Mouse (Mus musculus) hindbrain, embryonic 14.5 days (tissue): ENCODE measurements around the gene Prss28. TPM values are rescaled to one million over a fixed set of nuclear protein-coding genes. Genes with fewer than 3 reads are reported as not detected.
A peak's percentile ranks its signal among the peaks of the same experiment; 100 is the strongest.

ENCODE experiments used
- ATAC-seq: fragments of 200-750 bp; cut with Nextera tagmentation; 2 replicates; pipeline ENCODE4 v1.8.0; 2017; ENCODE audit warnings: moderate number of reproducible peaks, mild to moderate bottlenecking, moderate TSS enrichment, moderate library complexity; ENCODE audit not compliant: low FRiP score
- DNase-seq: peaks from one replicate; pipeline ENCODE4 v3.0.0-alpha.2; 2015; ENCODE audit warnings: low spot score
- H3K27ac ChIP-seq: fragments of 300-500 bp; sonication (generic); 2 replicates; pipeline ENCODE4 v1.5.1; 2014; ENCODE audit warnings: mild to moderate bottlenecking, moderate library complexity
- H3K27me3 ChIP-seq: fragments of 300-500 bp; sonication (generic); 2 replicates; pipeline ENCODE4 v1.6.1; 2014; ENCODE audit warnings: mild to moderate bottlenecking, low read length, mixed read lengths; ENCODE audit not compliant: control insufficient read depth, insufficient read depth
- H3K36me3 ChIP-seq: fragments of 300-500 bp; sonication (generic); replicated peaks from 2 replicates; pipeline ENCODE4 v1.6.1; 2014; ENCODE audit not compliant: control insufficient read depth, insufficient read depth
- H3K4me1 ChIP-seq: fragments of 300-500 bp; sonication (generic); replicated peaks from 2 replicates; pipeline ENCODE4 v1.6.1; 2014; ENCODE audit warnings: antibody characterized with exemption, low read length, mixed read lengths; ENCODE audit not compliant: control insufficient read depth, insufficient read depth
- H3K4me2 ChIP-seq: fragments of 300-500 bp; sonication (generic); replicated peaks from 2 replicates; pipeline ENCODE4 v1.6.1; 2014; ENCODE audit warnings: mild to moderate bottlenecking, moderate library complexity
- H3K4me3 ChIP-seq: fragments of 300-500 bp; sonication (generic); replicated peaks from 2 replicates; pipeline ENCODE4 v1.5.1; 2014; ENCODE audit warnings: mild to moderate bottlenecking, low read length
- H3K9ac ChIP-seq: fragments of 300-500 bp; sonication (generic); 2 replicates; pipeline ENCODE4 v1.6.1; 2014
- H3K9me3 ChIP-seq: fragments of 300-500 bp; sonication (generic); 2 replicates; pipeline ENCODE4 v1.6.1; 2016; ENCODE audit warnings: low read length; ENCODE audit not compliant: control insufficient read depth
- WGBS: fragments of 180-500 bp; shearing (Covaris S2); extraction: QIAGEN DNeasy Blood & Tissue Kit; methylation state at CpG from one replicate; pipeline ENCODE4 v1.1.7; 2014; 5-methylcytosine and 5-hydroxymethylcytosine counted together
- polyA plus RNA-seq: library from polyadenylated mRNA; unstranded; fragments of >200 nt; fragmentation: Nextera tagmentation; extraction: Ambion mirVana; gene quantifications from 2 replicates; pipeline ENCODE4 v1.2.1, GENCODE M21; 2014

The Prss28 gene
- polyA plus RNA-seq, 1 experiment from 2014 or later, result not detected

DNA sequence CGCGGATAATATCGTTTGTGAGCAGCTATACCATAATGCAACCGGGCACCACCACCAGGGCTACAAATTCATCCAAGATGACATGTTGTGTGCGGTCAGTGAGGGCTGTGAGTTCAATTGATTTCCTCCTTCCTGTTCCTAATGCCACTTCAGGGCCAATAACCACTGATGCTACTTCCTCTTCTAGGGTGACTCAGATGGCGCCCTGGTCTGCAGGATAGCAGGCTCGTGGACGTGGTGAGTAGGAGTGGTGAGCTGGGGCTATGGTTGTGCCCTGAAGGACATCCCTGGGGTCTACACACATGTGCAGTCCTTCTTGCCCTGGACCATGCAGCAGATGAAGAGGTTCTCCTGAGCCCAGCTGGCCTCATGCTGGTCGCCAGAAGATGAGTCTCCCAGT is 23.9 kb downstream of the Prss28 start:
- Histone ChIP-seq H3K4me2 (no peak overlapping the region), H3K27ac (no peak overlapping the region), H3K9ac (no peak overlapping the region), H3K9me3 (no peaks in the 10 kb centered on the region), H3K4me1 (no peaks in the 10 kb centered on the region), H3K4me3 (no peak overlapping the region), H3K27me3 (no peaks in the 10 kb centered on the region), H3K36me3 (no peaks in the 10 kb centered on the region)
- 83% methylated on average over 9 of the region's 9 CpGs for WGBS
- ATAC-seq (no peak), DNase-seq (no peak)

DNA sequence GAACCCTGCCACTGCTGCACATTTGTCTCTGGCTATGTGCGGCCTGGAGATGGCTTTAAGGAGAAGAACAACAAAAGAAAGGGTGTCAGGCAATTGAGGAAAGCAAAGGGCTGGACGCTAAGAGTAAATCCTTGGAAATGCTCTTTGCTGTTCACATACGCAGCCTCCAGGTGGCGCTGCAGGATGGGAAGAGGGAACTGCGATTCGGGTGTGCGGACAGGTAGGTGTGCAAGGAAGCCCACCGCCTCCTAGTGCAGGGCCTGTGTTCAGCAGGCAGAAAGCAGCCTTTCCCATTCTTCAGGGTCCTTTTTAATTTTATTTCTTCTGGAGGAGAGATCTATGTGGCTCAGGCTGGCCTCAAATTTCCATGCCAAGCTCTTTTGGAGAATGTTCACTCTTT is 25.5 kb downstream of the Prss28 start:
- Histone ChIP-seq H3K4me1 (no peaks in the 10 kb centered on the region), H3K27me3 (no peaks in the 10 kb centered on the region), H3K4me2 (no peak overlapping the region), H3K9ac (no peak overlapping the region), H3K9me3 (no peaks in the 10 kb centered on the region), H3K36me3 (no peaks in the 10 kb centered on the region), H3K27ac (no peak overlapping the region), H3K4me3 (no peak overlapping the region)
- ATAC-seq, result no peak
- 4% methylated on average over 8 of the region's 8 CpGs for WGBS
- DNase-seq, result peak; percentile 85

DNA sequence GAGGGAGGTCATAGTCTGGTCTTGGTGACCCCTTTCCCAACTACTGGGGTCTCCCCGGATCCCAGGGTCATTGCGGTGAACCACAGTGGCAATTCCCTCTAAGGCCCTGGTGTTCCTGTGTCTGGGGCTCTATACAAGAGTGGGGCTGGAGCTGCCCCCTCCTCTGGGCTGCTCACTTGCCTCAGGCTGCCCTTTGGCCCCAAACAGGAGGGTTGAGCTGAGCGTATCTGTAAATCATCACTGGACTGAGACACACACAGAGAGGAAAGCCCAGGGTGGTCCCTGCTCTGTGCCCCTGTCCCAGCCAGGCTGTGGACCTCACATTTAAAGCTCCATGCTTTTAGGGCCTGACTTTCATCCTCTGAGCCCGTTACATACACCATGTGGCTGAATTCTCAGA is 29.8 kb downstream of the Prss28 start:
- DNase-seq (no peak), ATAC-seq (no peak)
- H3K9me3 ChIP-seq, result no peaks in the 10 kb centered on the region
- H3K36me3 ChIP-seq, result no peaks in the 10 kb centered on the region
- no peaks in the 10 kb centered on the region for H3K27me3 ChIP-seq
- no peak overlapping the region for H3K9ac ChIP-seq
- no peaks in the 10 kb centered on the region for H3K4me1 ChIP-seq
- H3K27ac ChIP-seq, result no peak overlapping the region
- WGBS, result 79% methylated on average over 4 of the region's 4 CpGs
- H3K4me3 ChIP-seq, result no peak overlapping the region
- H3K4me2 ChIP-seq, result no peak overlapping the region

DNA sequence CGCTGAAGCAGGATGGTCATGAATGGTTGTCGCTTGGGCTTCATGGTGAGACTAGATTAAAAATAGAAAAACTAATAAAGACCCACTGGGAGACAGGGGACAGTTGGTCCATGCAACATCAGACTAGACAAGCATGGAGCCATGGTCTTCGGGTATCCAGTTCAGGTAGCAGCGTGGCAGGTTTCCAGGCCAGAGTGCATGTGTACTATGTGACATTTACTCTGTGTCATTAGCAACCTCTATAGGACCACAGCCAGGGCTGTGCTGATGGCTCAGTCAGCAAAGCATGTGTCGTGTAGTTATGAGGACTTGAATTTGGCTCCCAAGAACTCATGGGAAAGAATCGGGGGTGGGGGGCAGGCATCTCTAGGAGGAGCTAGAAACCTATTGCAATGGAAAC is 31.6 kb downstream of the Prss28 start:
- no peaks in the 10 kb centered on the region for H3K36me3 ChIP-seq
- no peaks in the 10 kb centered on the region for H3K27me3 ChIP-seq
- H3K4me1 ChIP-seq, result no peaks in the 10 kb centered on the region

DNA sequence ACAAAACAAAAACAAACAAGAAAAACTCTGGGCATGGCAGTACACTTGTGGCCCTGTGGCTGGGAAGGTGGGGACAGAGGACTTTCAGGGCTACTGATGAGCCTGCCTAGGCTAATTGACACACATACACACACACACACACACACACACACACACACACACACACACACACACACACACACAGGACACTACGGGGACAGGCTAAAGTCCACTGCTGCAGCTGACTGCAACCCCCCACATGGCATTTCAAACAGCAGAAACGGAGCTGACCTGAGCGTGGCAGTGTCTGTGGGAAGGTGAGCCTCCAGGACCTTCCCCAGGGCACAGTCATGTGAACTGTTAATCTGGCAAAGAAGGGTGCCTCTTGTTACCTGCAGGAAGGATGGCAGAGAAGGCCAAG is 33.0 kb downstream of the Prss28 start:
- Histone ChIP-seq H3K9me3 (no peaks in the 10 kb centered on the region), H3K4me1 (no peaks in the 10 kb centered on the region), H3K27me3 (no peaks in the 10 kb centered on the region), H3K4me3 (no peak overlapping the region), H3K27ac (no peak overlapping the region), H3K4me2 (no peak overlapping the region), H3K36me3 (no peaks in the 10 kb centered on the region), H3K9ac (no peak overlapping the region)
- no peak for DNase-seq
- no peak for ATAC-seq
- WGBS, result 59% methylated on average over 3 of the region's 3 CpGs

More for the DNA sequence above, 31.6 kb downstream of the Prss28 start:
- Histone ChIP-seq H3K9ac (no peak overlapping the region), H3K4me2 (no peak overlapping the region), H3K27ac (no peak overlapping the region), H3K4me3 (no peak overlapping the region), H3K9me3 (no peaks in the 10 kb centered on the region)
- no peak for DNase-seq
- 84% methylated on average over 6 of the region's 6 CpGs for WGBS
- no peak for ATAC-seq

DNA sequence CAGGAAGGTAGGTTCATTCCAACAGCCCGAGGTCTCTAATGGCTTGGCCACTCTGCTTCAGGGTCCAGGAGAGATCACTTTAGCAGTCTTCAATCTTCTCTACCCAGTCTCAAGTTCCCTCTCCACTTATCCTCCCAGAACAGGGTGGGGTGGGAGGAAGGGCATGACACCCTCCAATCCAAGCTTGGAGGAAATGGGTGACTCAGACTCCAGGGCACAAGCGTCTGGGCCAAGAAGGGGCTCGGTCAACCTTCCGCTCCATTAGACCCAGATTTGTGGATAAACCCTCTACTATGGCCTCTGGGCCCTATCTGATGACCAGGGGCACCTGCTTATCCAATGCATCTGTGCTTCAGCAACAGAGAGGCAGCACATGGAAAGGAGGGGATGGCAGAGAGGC is 37.0 kb downstream of the Prss28 start, which contains the start of gene Tpsab1:
TSS of gene Tpsab1 (minus strand) at position 101 of the 400 bp plus-strand sequence.
- Histone ChIP-seq H3K4me2 (no peak within 1 kb of the TSS), H3K27ac (no peak within 1 kb of the TSS), H3K9me3 (no peaks in the 10 kb centered on the region), H3K4me3 (no peak within 1 kb of the TSS), H3K36me3 (no peaks in the 10 kb centered on the region), H3K4me1 (no peaks in the 10 kb centered on the region), H3K9ac (no peak within 1 kb of the TSS), H3K27me3 (no peaks in the 10 kb centered on the region)
- WGBS, result 93% methylated on average over 4 of the region's 4 CpGs
- ATAC-seq, result no peak
- no peak for DNase-seq

DNA sequence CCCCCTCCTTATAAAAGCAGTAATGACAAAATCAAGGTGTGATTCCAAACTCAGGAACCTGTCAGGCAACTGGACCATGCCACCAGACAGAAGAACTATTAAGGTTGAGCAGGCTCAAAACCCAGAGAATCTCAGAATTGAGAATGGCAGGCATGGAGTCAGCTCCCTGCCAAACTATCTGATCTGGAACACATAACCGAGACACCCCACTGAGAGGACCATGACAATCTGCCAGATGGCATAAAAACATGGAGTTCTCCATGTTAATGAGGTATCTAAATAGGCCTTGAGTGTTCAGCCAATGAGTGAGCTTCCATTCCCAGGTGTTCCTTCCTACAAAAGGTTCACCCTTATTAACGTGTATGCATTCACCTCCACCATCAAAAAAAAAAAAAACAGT is 52.8 kb downstream of the Prss28 start:
- WGBS, result 60% methylated on average over 2 of the region's 2 CpGs
- no peak overlapping the region for H3K4me2 ChIP-seq
- DNase-seq, result no peak

More for the DNA sequence above, 52.8 kb downstream of the Prss28 start:
- Histone ChIP-seq H3K9ac (no peak overlapping the region), H3K4me3 (no peak overlapping the region), H3K9me3 (no peaks in the 10 kb centered on the region), H3K27ac (no peak overlapping the region), H3K27me3 (no peaks in the 10 kb centered on the region; the same call in 1 of the 2 replicates), H3K4me1 (no peaks in the 10 kb centered on the region), H3K36me3 (no peaks in the 10 kb centered on the region)
- ATAC-seq, result no peak

Other genes starting within 250 kb of the Prss28 start
- 11.3 and 12.4 TPM in 2 replicates for gene Tmem204, start 225.1 kb upstream of the Prss28 start, polyA plus RNA-seq
- 39.8 and 41.7 TPM in 2 replicates for gene Telo2, start 192.7 kb upstream of the Prss28 start, polyA plus RNA-seq
- not detected in 2 replicates for gene Ptx4, start 187.9 kb upstream of the Prss28 start, polyA plus RNA-seq
- gene Clcn7, start 175.3 kb upstream of the Prss28 start, polyA plus RNA-seq, result 28.1 and 29.4 TPM in 2 replicates
- gene Ccdc154, start 146.2 kb upstream of the Prss28 start, polyA plus RNA-seq, result not detected in 2 replicates
- gene Gm38655, start 133.2 kb upstream of the Prss28 start, polyA plus RNA-seq, result not detected in 2 replicates
- 30.3 and 31.5 TPM in 2 replicates for gene BC003965, start 124.1 kb upstream of the Prss28 start, polyA plus RNA-seq
- 9.4 and 9.9 TPM in 2 replicates for gene Unkl, start 120.2 kb upstream of the Prss28 start, polyA plus RNA-seq
- gene Gnptg, start 68.5 kb upstream of the Prss28 start, polyA plus RNA-seq, result 90.5 and 91.1 TPM in 2 replicates
- gene Tsr3, start 68.5 kb upstream of the Prss28 start, polyA plus RNA-seq, result 52.1 and 53.4 TPM in 2 replicates
- 10.8 and 15.9 TPM in 2 replicates for gene Baiap3, start 52.3 kb upstream of the Prss28 start, polyA plus RNA-seq
- gene Ube2i, start 34.0 kb upstream of the Prss28 start, polyA plus RNA-seq, result 430 and 441 TPM in 2 replicates
- gene Prss34, start 10.3 kb upstream of the Prss28 start, polyA plus RNA-seq, result not detected in 2 replicates
- not detected in 2 replicates for gene Prss29, start 10.0 kb downstream of the Prss28 start, polyA plus RNA-seq
- gene Tpsab1, start 36.9 kb downstream of the Prss28 start, polyA plus RNA-seq, result not detected in 2 replicates
- 0.36 TPM in 1 of 2 replicates, not detected in the other for gene Tpsb2, start 57.7 kb downstream of the Prss28 start, polyA plus RNA-seq
- gene Tpsg1, start 60.6 kb downstream of the Prss28 start, polyA plus RNA-seq, result 1.2 TPM in 1 of 2 replicates, not detected in the other
- gene Cacna1h, start 125.1 kb downstream of the Prss28 start, polyA plus RNA-seq, result 10.6 and 14.1 TPM in 2 replicates
- gene Tekt4, start 146.0 kb downstream of the Prss28 start, polyA plus RNA-seq, result 1.2 and 2.4 TPM in 2 replicates
- 0.47 and 0.76 TPM in 2 replicates for gene Sstr5, start 188.6 kb downstream of the Prss28 start, polyA plus RNA-seq